Mouse (Mus musculus): Measurements from ENCODE around the gene Fus. TPM values are rescaled to one million over a fixed set of nuclear protein-coding genes. Genes with fewer than 3 reads are reported as not detected.
A peak's percentile ranks its signal among the peaks of the same experiment; 100 is the strongest.

The Fus gene
- total and polyA plus RNA-seq, 2 experiments from 2014 or later, result 51.0 to 323 TPM

DNA sequence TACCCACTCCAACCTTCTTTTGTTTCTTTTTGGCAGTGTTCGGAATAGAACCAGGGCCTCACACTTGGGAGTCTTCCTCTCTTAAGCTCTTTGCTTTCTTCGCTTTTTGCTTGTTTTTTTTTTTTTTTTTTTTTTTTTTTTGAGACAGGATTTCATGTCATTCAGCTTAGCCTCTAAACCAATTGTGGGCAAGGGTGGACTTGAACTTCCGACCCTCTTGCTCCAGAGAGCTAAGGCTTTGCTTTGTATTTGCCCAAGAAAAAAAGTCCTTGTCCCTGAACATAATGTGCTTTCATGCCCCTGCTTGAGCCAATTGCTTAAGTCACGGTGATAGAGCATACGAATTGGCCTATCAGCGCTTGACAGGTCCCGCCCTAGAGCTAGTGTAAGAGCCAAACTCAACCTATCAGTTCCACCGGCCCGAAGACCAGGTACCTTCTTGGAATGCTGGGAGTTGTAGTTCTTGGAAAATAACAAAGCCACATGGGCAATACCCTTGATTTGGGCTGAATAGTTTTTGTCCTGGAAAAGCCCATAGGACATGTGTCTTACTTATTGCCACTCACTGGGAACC lies 64.2 kb downstream of the Fus start:
- peak; percentile 21 for DNase-seq
- 38% methylated on average over 9 of the region's 9 CpGs for WGBS
- H3K4me1 ChIP-seq (ENCODE audit: insufficient read depth), result no peaks in the 10 kb centered on the region
- H3K4me2 ChIP-seq (ENCODE audit: low read depth), result no peak overlapping the region
- TF ChIP-seq CTCF (IDR thresholded peaks at IDR 0.05; ENCODE audit: low read depth), result no peak
- no peak overlapping the region for H3K4me3 ChIP-seq (ENCODE audit: low read depth, low read length)
- peak; percentile 60; the same call in 1 of the 2 replicates for ATAC-seq
- no peaks in the 10 kb centered on the region for H3K9me3 ChIP-seq (ENCODE audit: low read length)
- H3K27me3 ChIP-seq (ENCODE audit: insufficient read depth, low read length), result no peaks in the 10 kb centered on the region
- no peak overlapping the region for H3K27ac ChIP-seq (ENCODE audit: low read depth, low read length)
- no peaks in the 10 kb centered on the region for H3K36me3 ChIP-seq (ENCODE audit: insufficient read depth)
- no peak overlapping the region for H3K9ac ChIP-seq

DNA sequence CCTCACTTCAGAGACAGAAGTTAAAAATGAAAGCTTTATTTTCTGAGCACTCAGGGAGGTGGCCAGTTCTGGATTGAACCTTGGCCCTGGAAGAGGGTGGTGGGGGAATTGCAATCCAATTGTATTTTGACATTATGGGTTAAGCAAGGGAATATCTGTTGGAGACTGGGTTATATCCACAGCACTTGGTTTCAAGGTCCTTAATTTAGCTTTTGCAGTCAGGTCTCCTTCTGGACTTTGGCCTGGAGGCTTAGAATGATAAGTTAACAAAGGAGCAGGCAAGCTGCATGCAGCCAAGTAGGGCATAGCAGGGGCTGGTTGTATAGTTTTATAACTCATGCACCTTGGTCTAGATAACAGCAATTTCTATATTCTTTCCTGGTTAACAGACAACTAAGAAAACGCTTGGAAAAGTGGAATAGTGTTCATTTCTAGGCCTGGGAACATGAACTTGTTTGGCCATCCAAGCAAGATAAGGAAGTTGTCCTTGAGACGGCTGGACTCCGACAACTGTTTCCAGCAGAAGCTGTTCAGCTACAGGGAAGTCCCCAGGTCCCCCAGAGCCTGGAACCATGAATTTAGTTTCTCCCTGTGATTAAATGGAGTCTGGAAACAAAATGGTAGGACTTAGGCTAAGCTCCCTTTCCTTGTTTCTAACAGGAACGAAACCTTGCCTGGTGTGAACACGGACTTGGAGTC lies 65.2 kb downstream of the Fus start:
- TF ChIP-seq CTCF (IDR thresholded peaks at IDR 0.05; ENCODE audit: low read depth), result no peak
- Histone ChIP-seq H3K9me3 (ENCODE audit: low read length) (no peaks in the 10 kb centered on the region), H3K36me3 (ENCODE audit: insufficient read depth) (no peaks in the 10 kb centered on the region), H3K4me2 (ENCODE audit: low read depth) (no peak overlapping the region), H3K9ac (no peak overlapping the region), H3K27ac (ENCODE audit: low read depth, low read length) (no peak overlapping the region), H3K4me3 (ENCODE audit: low read depth, low read length) (no peak overlapping the region), H3K27me3 (ENCODE audit: insufficient read depth, low read length) (no peaks in the 10 kb centered on the region), H3K4me1 (ENCODE audit: insufficient read depth) (no peaks in the 10 kb centered on the region)
- ATAC-seq, result no peak
- DNase-seq, result no peak
- WGBS, result 86% methylated on average over 5 of the region's 5 CpGs

DNA sequence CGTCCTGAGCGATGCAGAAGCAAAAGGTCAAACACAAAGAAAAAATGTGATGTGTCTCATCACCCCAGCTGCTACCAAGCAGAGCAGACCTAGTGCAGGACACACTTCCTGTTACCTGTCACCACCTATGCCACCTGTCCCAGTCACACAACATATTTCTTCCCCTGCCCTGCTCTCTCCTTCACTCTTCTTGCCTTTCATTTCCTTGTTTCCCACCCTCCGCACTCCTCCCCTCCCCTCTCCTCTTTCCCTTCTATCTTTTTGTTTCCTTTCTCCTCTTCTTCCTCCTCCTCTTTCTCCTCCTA lies 65.7 kb downstream of the Fus start:
- no peak for TF ChIP-seq CTCF (IDR thresholded peaks at IDR 0.05; ENCODE audit: low read depth)
- Histone ChIP-seq H3K27ac (ENCODE audit: low read depth, low read length) (no peak overlapping the region), H3K9me3 (ENCODE audit: low read length) (no peaks in the 10 kb centered on the region), H3K4me2 (ENCODE audit: low read depth) (no peak overlapping the region), H3K4me1 (ENCODE audit: insufficient read depth) (no peaks in the 10 kb centered on the region), H3K9ac (no peak overlapping the region), H3K27me3 (ENCODE audit: insufficient read depth, low read length) (no peaks in the 10 kb centered on the region), H3K4me3 (ENCODE audit: low read depth, low read length) (no peak overlapping the region), H3K36me3 (ENCODE audit: insufficient read depth) (no peaks in the 10 kb centered on the region)
- ATAC-seq (no peak), DNase-seq (no peak)
- WGBS, result 91% methylated on average over 3 of the region's 3 CpGs

DNA sequence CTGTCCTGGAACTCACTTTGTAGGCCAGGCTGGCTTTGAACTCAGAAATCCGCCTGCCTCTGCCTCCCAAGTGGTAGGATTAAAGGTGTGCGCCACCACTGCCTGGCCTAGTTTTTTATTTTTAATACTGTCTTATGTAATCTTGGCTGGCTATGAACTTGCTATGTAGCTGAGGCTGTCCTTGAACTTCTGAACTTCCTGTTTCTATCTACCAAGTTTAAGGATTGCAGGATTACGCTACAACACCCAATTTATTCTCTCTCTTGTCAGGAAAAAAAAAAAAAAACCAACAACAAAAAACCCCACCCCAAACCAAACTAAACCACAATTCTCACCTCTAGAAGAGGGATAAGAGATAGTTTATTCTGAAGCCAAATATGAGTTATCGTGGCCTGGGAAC lies 66.4 kb downstream of the Fus start:
- Histone ChIP-seq H3K9me3 (ENCODE audit: low read length) (no peaks in the 10 kb centered on the region), H3K27ac (ENCODE audit: low read depth, low read length) (no peak overlapping the region), H3K27me3 (ENCODE audit: insufficient read depth, low read length) (no peaks in the 10 kb centered on the region), H3K4me1 (ENCODE audit: insufficient read depth) (no peaks in the 10 kb centered on the region), H3K9ac (no peak overlapping the region), H3K36me3 (ENCODE audit: insufficient read depth) (no peaks in the 10 kb centered on the region), H3K4me2 (ENCODE audit: low read depth) (no peak overlapping the region), H3K4me3 (ENCODE audit: low read depth, low read length) (no peak overlapping the region)
- WGBS, result 92% methylated on average over 4 of the region's 4 CpGs
- ATAC-seq (no peak), DNase-seq (no peak)
- TF ChIP-seq CTCF (IDR thresholded peaks at IDR 0.05; ENCODE audit: low read depth), result no peak

Other genes starting within 250 kb of the Fus start
- gene Ctf2, start 235.3 kb upstream of the Fus start, total RNA-seq (2014; rRNA removed), result not detected in 2 replicates
- not detected in 2 replicates for gene Ctf2, start 235.3 kb upstream of the Fus start, polyA plus RNA-seq (2015; fragmentation: Nextera tagmentation; extraction: Ambion mirVana)
- 162 and 178 TPM in 2 replicates for gene Fbxl19, start 222.9 kb upstream of the Fus start, total RNA-seq (2014; rRNA removed)
- gene Fbxl19, start 222.9 kb upstream of the Fus start, polyA plus RNA-seq (2015; fragmentation: Nextera tagmentation; extraction: Ambion mirVana), result 6.9 and 7.9 TPM in 2 replicates
- 19.0 and 19.4 TPM in 2 replicates for gene Orai3, start 197.6 kb upstream of the Fus start, total RNA-seq (2014; rRNA removed)
- gene Orai3, start 197.6 kb upstream of the Fus start, polyA plus RNA-seq (2015; fragmentation: Nextera tagmentation; extraction: Ambion mirVana), result 9.6 and 13.4 TPM in 2 replicates
- 18.2 and 20.7 TPM in 2 replicates for gene Setd1a, start 190.8 kb upstream of the Fus start, total RNA-seq (2014; rRNA removed)
- 13.2 and 13.7 TPM in 2 replicates for gene Setd1a, start 190.8 kb upstream of the Fus start, polyA plus RNA-seq (2015; fragmentation: Nextera tagmentation; extraction: Ambion mirVana)
- 0.05 TPM in 1 of 2 replicates, not detected in the other for gene Gm49388, start 181.8 kb upstream of the Fus start, total RNA-seq (2014; rRNA removed)
- not detected in 2 replicates for gene Gm49388, start 181.8 kb upstream of the Fus start, polyA plus RNA-seq (2015; fragmentation: Nextera tagmentation; extraction: Ambion mirVana)
- 7.1 and 8.4 TPM in 2 replicates for gene Hsd3b7, start 166.9 kb upstream of the Fus start, total RNA-seq (2014; rRNA removed)
- 8.4 and 8.7 TPM in 2 replicates for gene Hsd3b7, start 166.9 kb upstream of the Fus start, polyA plus RNA-seq (2015; fragmentation: Nextera tagmentation; extraction: Ambion mirVana)
- 7.5 and 9.2 TPM in 2 replicates for gene Stx4a, start 143.2 kb upstream of the Fus start, total RNA-seq (2014; rRNA removed)
- 18.8 and 20.4 TPM in 2 replicates for gene Stx4a, start 143.2 kb upstream of the Fus start, polyA plus RNA-seq (2015; fragmentation: Nextera tagmentation; extraction: Ambion mirVana)
- gene Stx1b, start 142.9 kb upstream of the Fus start, total RNA-seq (2014; rRNA removed), result 37.9 and 51.3 TPM in 2 replicates
- 38.5 and 58.4 TPM in 2 replicates for gene Stx1b, start 142.9 kb upstream of the Fus start, polyA plus RNA-seq (2015; fragmentation: Nextera tagmentation; extraction: Ambion mirVana)
- gene Zfp646, start 91.2 kb upstream of the Fus start, total RNA-seq (2014; rRNA removed), result 31.2 and 37.7 TPM in 2 replicates
- 3.8 and 4.2 TPM in 2 replicates for gene Zfp646, start 91.2 kb upstream of the Fus start, polyA plus RNA-seq (2015; fragmentation: Nextera tagmentation; extraction: Ambion mirVana)
- gene Zfp668, start 90.6 kb upstream of the Fus start, total RNA-seq (2014; rRNA removed), result 16.0 and 25.1 TPM in 2 replicates
- 23.7 and 34.2 TPM in 2 replicates for gene Zfp668, start 90.6 kb upstream of the Fus start, polyA plus RNA-seq (2015; fragmentation: Nextera tagmentation; extraction: Ambion mirVana)
- 0.62 and 0.81 TPM in 2 replicates for gene Prss53, start 76.5 kb upstream of the Fus start, total RNA-seq (2014; rRNA removed)
- gene Prss53, start 76.5 kb upstream of the Fus start, polyA plus RNA-seq (2015; fragmentation: Nextera tagmentation; extraction: Ambion mirVana), result 0.24 and 0.69 TPM in 2 replicates
- gene Gm21974, start 72.0 kb upstream of the Fus start, total RNA-seq (2014; rRNA removed), result not detected in 2 replicates
- not detected in 2 replicates for gene Gm21974, start 72.0 kb upstream of the Fus start, polyA plus RNA-seq (2015; fragmentation: Nextera tagmentation; extraction: Ambion mirVana)
- 17.2 and 28.0 TPM in 2 replicates for gene Vkorc1, start 71.8 kb upstream of the Fus start, total RNA-seq (2014; rRNA removed)
- gene Vkorc1, start 71.8 kb upstream of the Fus start, polyA plus RNA-seq (2015; fragmentation: Nextera tagmentation; extraction: Ambion mirVana), result 69.4 and 73.0 TPM in 2 replicates
- gene Bckdk, start 63.4 kb upstream of the Fus start, total RNA-seq (2014; rRNA removed), result 43.0 and 56.2 TPM in 2 replicates
- 66.8 and 69.3 TPM in 2 replicates for gene Bckdk, start 63.4 kb upstream of the Fus start, polyA plus RNA-seq (2015; fragmentation: Nextera tagmentation; extraction: Ambion mirVana)
- 30.6 and 41.1 TPM in 2 replicates for gene Kat8, start 54.9 kb upstream of the Fus start, total RNA-seq (2014; rRNA removed)
- gene Kat8, start 54.9 kb upstream of the Fus start, polyA plus RNA-seq (2015; fragmentation: Nextera tagmentation; extraction: Ambion mirVana), result 34.8 and 37.0 TPM in 2 replicates
- 0.38 and 1.1 TPM in 2 replicates for gene Prss8, start 37.4 kb upstream of the Fus start, total RNA-seq (2014; rRNA removed)
- gene Prss8, start 37.4 kb upstream of the Fus start, polyA plus RNA-seq (2015; fragmentation: Nextera tagmentation; extraction: Ambion mirVana), result 0.92 and 1.5 TPM in 2 replicates
- gene Prss36, start 20.7 kb upstream of the Fus start, total RNA-seq (2014; rRNA removed), result 6.4 and 18.4 TPM in 2 replicates
- 15.6 and 18.3 TPM in 2 replicates for gene Prss36, start 20.7 kb upstream of the Fus start, polyA plus RNA-seq (2015; fragmentation: Nextera tagmentation; extraction: Ambion mirVana)
- 8.1 and 12.1 TPM in 2 replicates for gene Pycard, start 26.4 kb downstream of the Fus start, total RNA-seq (2014; rRNA removed)
- 7.4 and 8.5 TPM in 2 replicates for gene Pycard, start 26.4 kb downstream of the Fus start, polyA plus RNA-seq (2015; fragmentation: Nextera tagmentation; extraction: Ambion mirVana)
- 0.15 and 0.43 TPM in 2 replicates for gene Trim72, start 36.5 kb downstream of the Fus start, total RNA-seq (2014; rRNA removed)
- gene Trim72, start 36.5 kb downstream of the Fus start, polyA plus RNA-seq (2015; fragmentation: Nextera tagmentation; extraction: Ambion mirVana), result not detected in 2 replicates
- gene Itgam, start 95.2 kb downstream of the Fus start, total RNA-seq (2014; rRNA removed), result 1.4 and 1.7 TPM in 2 replicates
- gene Itgam, start 95.2 kb downstream of the Fus start, polyA plus RNA-seq (2015; fragmentation: Nextera tagmentation; extraction: Ambion mirVana), result 0.39 and 0.92 TPM in 2 replicates
- gene Gm49368, start 95.2 kb downstream of the Fus start, total RNA-seq (2014; rRNA removed), result not detected in 2 replicates
- gene Gm49368, start 95.2 kb downstream of the Fus start, polyA plus RNA-seq (2015; fragmentation: Nextera tagmentation; extraction: Ambion mirVana), result not detected in 2 replicates
- 0.23 and 0.24 TPM in 2 replicates for gene Itgax, start 162.1 kb downstream of the Fus start, total RNA-seq (2014; rRNA removed)
- gene Itgax, start 162.1 kb downstream of the Fus start, polyA plus RNA-seq (2015; fragmentation: Nextera tagmentation; extraction: Ambion mirVana), result 0.09 and 0.16 TPM in 2 replicates
- gene Itgad, start 186.9 kb downstream of the Fus start, total RNA-seq (2014; rRNA removed), result 0.05 and 0.15 TPM in 2 replicates
- 0.38 and 0.39 TPM in 2 replicates for gene Itgad, start 186.9 kb downstream of the Fus start, polyA plus RNA-seq (2015; fragmentation: Nextera tagmentation; extraction: Ambion mirVana)
- gene Cox6a2, start 238.9 kb downstream of the Fus start, total RNA-seq (2014; rRNA removed), result 1.4 and 5.0 TPM in 2 replicates
- 4.5 TPM in 2 replicates for gene Cox6a2, start 238.9 kb downstream of the Fus start, polyA plus RNA-seq (2015; fragmentation: Nextera tagmentation; extraction: Ambion mirVana)